Mouse (Mus musculus): Measurements from ENCODE around the gene Ptpn11.

GRCm38 (mm10) chr5:121131801-121132200, 59.4 kb downstream of the Ptpn11 start:
- TF ChIP-seq TCF12 (IDR thresholded peaks at IDR 0.05; ENCODE audit: insufficient read depth, poor library complexity, severe bottlenecking), result no peak
- TF ChIP-seq REST (IDR thresholded peaks at IDR 0.05; ENCODE audit: insufficient read depth, insufficient read length), result no peak
- no peak for TF ChIP-seq POLR2A (IDR thresholded peaks at IDR 0.05; ENCODE audit: insufficient read length, low read depth)
- TF ChIP-seq USF1 (IDR thresholded peaks at IDR 0.05; ENCODE audit: low read depth), result no peak
- TF ChIP-seq MYOG (IDR thresholded peaks at IDR 0.05; ENCODE audit: control insufficient read depth in 1 of 3, insufficient read depth in 1 of 3, insufficient read length in 2 of 3, low read depth in 2 of 3), result no peak
- no peak for TF ChIP-seq SRF (IDR thresholded peaks at IDR 0.05; ENCODE audit: control insufficient read depth, insufficient read length, low read depth)
- TF ChIP-seq E2F4 (IDR thresholded peaks at IDR 0.05; ENCODE audit: insufficient read depth), result no peak
- no peak for TF ChIP-seq TCF3 (IDR thresholded peaks at IDR 0.05; ENCODE audit: insufficient read length, low read depth)
- no peak for TF ChIP-seq MAX (IDR thresholded peaks at IDR 0.05; ENCODE audit: low read depth)

Measured in myocyte (in vitro differentiated cells).